Mouse (Mus musculus) adrenal gland, postnatal 10 days (tissue): ENCODE results near the gene Rgs16. TPM values are rescaled to one million over a fixed set of nuclear protein-coding genes. Genes with fewer than 3 reads are reported as not detected.

Experiments
- DNase-seq: peaks from one replicate; pipeline ENCODE4 v3.0.0; 2021; ENCODE audit warnings: mixed read lengths
- total RNA-seq, 2 experiments: library from RNA; stranded (reverse); gene quantifications; 2 replicates each; pipeline ENCODE4 v1.2.3; 2021

Gene Rgs16
- total RNA-seq, 2 experiments from 2014 or later, result 10.3 to 48.8 TPM

- peak; percentile 77 for DNase-seq
Measured at GRCm38 (mm10) chr1:153720935-153721334, 19.2 kb upstream of the Rgs16 start.

GRCm38 (mm10) chr1:153721565-153722310 lies 18.4 kb upstream of the Rgs16 start:
- no peak for DNase-seq

- DNase-seq, result no peak
Measured at GRCm38 (mm10) chr1:153723426-153723825, 16.7 kb upstream of the Rgs16 start.

GRCm38 (mm10) chr1:153726636-153727035 lies 13.5 kb upstream of the Rgs16 start:
- DNase-seq, result no peak

- no peak for DNase-seq
Measured at GRCm38 (mm10) chr1:153729806-153730205, 10.3 kb upstream of the Rgs16 start.

GRCm38 (mm10) chr1:153730671-153731070 lies 9.5 kb upstream of the Rgs16 start:
- DNase-seq, result peak; percentile 45

GRCm38 (mm10) chr1:153733181-153733580 lies 7.0 kb upstream of the Rgs16 start:
- DNase-seq, result no peak

- no peak for DNase-seq
Measured at GRCm38 (mm10) chr1:153734866-153735265, 5.3 kb upstream of the Rgs16 start.

- DNase-seq, result no peak
Measured at GRCm38 (mm10) chr1:153736096-153736495, 4.1 kb upstream of the Rgs16 start.

- no peak for DNase-seq
Measured at GRCm38 (mm10) chr1:153737101-153738085, 2.8 kb upstream of the Rgs16 start.

- no peak for DNase-seq
Measured at GRCm38 (mm10) chr1:153739437-153740015, 623 bp upstream of the Rgs16 start.

GRCm38 (mm10) chr1:153740775-153741400 lies 739 bp downstream of the Rgs16 start:
- DNase-seq, result no peak

- DNase-seq, result no peak
Measured at GRCm38 (mm10) chr1:153741551-153742316, 1.6 kb downstream of the Rgs16 start.

GRCm38 (mm10) chr1:153742374-153743155 lies 2.4 kb downstream of the Rgs16 start:
- DNase-seq, result peak; percentile 89

GRCm38 (mm10) chr1:153746119-153746670 lies 6.0 kb downstream of the Rgs16 start:
- DNase-seq, result no peak

GRCm38 (mm10) chr1:153746728-153747127 lies 6.6 kb downstream of the Rgs16 start:
- peak; percentile 86 for DNase-seq

- DNase-seq, result no peak
Measured at GRCm38 (mm10) chr1:153747861-153748530, 7.8 kb downstream of the Rgs16 start.

GRCm38 (mm10) chr1:153748549-153748948 lies 8.4 kb downstream of the Rgs16 start:
- DNase-seq, result peak; percentile 79

- peak; percentile 79 for DNase-seq
Measured at GRCm38 (mm10) chr1:153749211-153749801, 9.2 kb downstream of the Rgs16 start, which contains the start of gene Rnasel. Rnasel (plus strand) TSS chr1:153749426.
